Mouse (Mus musculus) cortical plate, adult 2 months (tissue): ENCODE results near the gene Nsd1.

ENCODE experiments used
- CTCF ChIP-seq: fragments of 200-500 bp; IDR thresholded peaks from 2 replicates; pipeline ENCODE4 v1.5.1; 2011; ENCODE audit warnings: mild to moderate bottlenecking, control low read depth, low read length; ENCODE audit not compliant: insufficient read depth; ENCODE audit errors: extremely low read depth
- POLR2A ChIP-seq: fragments of 200-500 bp; IDR thresholded peaks from 2 replicates; pipeline ENCODE4 v1.6.1; 2011; ENCODE audit warnings: mild to moderate bottlenecking, low read length, control low read depth; ENCODE audit not compliant: insufficient read depth; ENCODE audit errors: extremely low read depth

DNA sequence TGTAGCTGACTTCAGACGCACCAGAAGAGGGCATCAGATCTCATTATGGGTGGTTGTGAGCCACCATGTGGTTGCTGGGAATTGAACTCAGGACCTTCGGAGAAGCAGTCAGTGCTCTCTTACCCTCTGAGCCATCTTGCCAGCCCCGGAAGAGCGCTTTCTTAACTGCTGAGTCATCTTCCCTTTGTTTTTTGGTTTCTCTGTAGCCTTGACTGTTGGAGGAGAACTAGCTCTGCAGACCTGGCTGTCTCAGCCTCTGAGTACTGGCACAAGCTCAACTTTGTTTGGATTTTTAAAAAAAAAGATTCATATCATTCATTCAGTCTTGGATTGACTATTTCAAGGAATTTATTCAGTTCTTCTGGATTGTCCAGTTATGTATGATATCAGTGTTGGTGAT is 39.7 kb downstream of the Nsd1 start:
- TF ChIP-seq POLR2A (no peak), CTCF (no peak)
